In genomic region chr11:44707381-44708289, GRCm38 (mm10) we compare ENCODE assay signal across 9 mouse cellular contexts.
DNase-seq lines count a peak whose midpoint lies in the region; ATAC-seq and TF ChIP-seq lines count a peak whose summit lies in the region.
"Had no signal": no experiment of that assay in that cellular context is flagged by ENCODE, and none has a peak within 500 bp of the region (broad histone marks: within the 10 kb centered on the region; RNA-seq: fewer than 3 reads in every experiment).

No protein-coding gene starts in this region.

- no peak overlapping the region; the same call in 1 of the 2 replicates for H3K27ac ChIP-seq in lung, embryonic 14.5 days (ENCODE audit: low read depth)
- H3K27ac ChIP-seq in hindbrain, embryonic 14.5 days: peak overlapping the region; percentile 38; the same call in 1 of the 2 replicates
- H3K27ac ChIP-seq in neural tube, embryonic 14.5 days (ENCODE audit: low read depth, low read length): 0 out of 2 replicates have a peak overlapping the region, but pooled peaks have one; percentile 5

- TF ChIP-seq CTCF in lung, embryonic 14.5 days (IDR thresholded peaks at IDR 0.05; ENCODE audit: low read depth): no peak

- no peak for ATAC-seq in lung, embryonic 14.5 days (ENCODE audit: insufficient read depth)
- no peak for ATAC-seq in hindbrain, embryonic 14.5 days (ENCODE audit: low FRiP score)
- no peak for ATAC-seq in neural tube, embryonic 14.5 days (ENCODE audit: low read depth)
- ATAC-seq in erythroid progenitor cell, adult 5-6 weeks (replicated peaks; ENCODE audit: low FRiP score, poor library complexity, severe bottlenecking): no peak
- ATAC-seq: activated CD4-positive, CD25-positive, alpha-beta regulatory T cell, adult 4 months; liver, postnatal 0 days had no signal

- peak overlapping the region; percentile 19; the same call in 1 of the 2 replicates for H3K4me2 ChIP-seq in lung, embryonic 14.5 days
- peak overlapping the region; percentile 19; the same call in 1 of the 2 replicates for H3K4me2 ChIP-seq in hindbrain, embryonic 14.5 days (replicated peaks)
- no peak overlapping the region; the same call in 1 of the 2 replicates for H3K4me2 ChIP-seq in neural tube, embryonic 14.5 days (ENCODE audit: low read depth, low read length)

- H3K4me1 ChIP-seq in lung, embryonic 14.5 days (ENCODE audit: insufficient read depth): peaks cover 9% of the 10 kb centered on the region; the same call in 1 of the 2 replicates
- H3K4me1 ChIP-seq in hindbrain, embryonic 14.5 days (replicated peaks; ENCODE audit: control insufficient read depth, insufficient read depth, low read length): peaks cover 11% of the 10 kb centered on the region
- peaks cover 6% of the 10 kb centered on the region for H3K4me1 ChIP-seq in neural tube, embryonic 14.5 days (ENCODE audit: control insufficient read depth, insufficient read depth, low read length)

- WGBS in lung, embryonic 14.5 days: 12% methylated on average over 13 of the region's 13 CpGs
- WGBS in hindbrain, embryonic 14.5 days: 11% methylated on average over 13 of the region's 13 CpGs
- 16% methylated on average over 13 of the region's 13 CpGs for WGBS in neural tube, embryonic 14.5 days

- no peak overlapping the region for H3K4me3 ChIP-seq in lung, embryonic 14.5 days (ENCODE audit: low read depth, low read length)
- no peak overlapping the region for H3K4me3 ChIP-seq in hindbrain, embryonic 14.5 days (replicated peaks; ENCODE audit: low read length)
- H3K4me3 ChIP-seq in neural tube, embryonic 14.5 days (ENCODE audit: low read depth, low read length): no peak overlapping the region

- no peaks in the 10 kb centered on the region for H3K36me3 ChIP-seq in lung, embryonic 14.5 days (ENCODE audit: insufficient read depth)
- no peaks in the 10 kb centered on the region for H3K36me3 ChIP-seq in hindbrain, embryonic 14.5 days (replicated peaks; ENCODE audit: control insufficient read depth, insufficient read depth)
- H3K36me3 ChIP-seq in neural tube, embryonic 14.5 days (ENCODE audit: control insufficient read depth, insufficient read depth, low read length): no peaks in the 10 kb centered on the region

- no peaks in the 10 kb centered on the region for H3K27me3 ChIP-seq in lung, embryonic 14.5 days (ENCODE audit: insufficient read depth, low read length)
- no peaks in the 10 kb centered on the region for H3K27me3 ChIP-seq in hindbrain, embryonic 14.5 days (ENCODE audit: control insufficient read depth, insufficient read depth, low read length)
- H3K27me3 ChIP-seq in neural tube, embryonic 14.5 days (ENCODE audit: control insufficient read depth, insufficient read depth, low read length): no peaks in the 10 kb centered on the region

- no peaks in the 10 kb centered on the region for H3K9me3 ChIP-seq in lung, embryonic 14.5 days (ENCODE audit: low read depth, low read length)
- no peaks in the 10 kb centered on the region for H3K9me3 ChIP-seq in hindbrain, embryonic 14.5 days (ENCODE audit: control insufficient read depth, low read length)
- no peaks in the 10 kb centered on the region for H3K9me3 ChIP-seq in neural tube, embryonic 14.5 days (ENCODE audit: control insufficient read depth, low read length)

- H3K9ac ChIP-seq in lung, embryonic 14.5 days: no peak overlapping the region
- H3K9ac ChIP-seq in hindbrain, embryonic 14.5 days: no peak overlapping the region
- H3K9ac ChIP-seq in neural tube, embryonic 14.5 days (replicated peaks; ENCODE audit: low read depth, low read length): no peak overlapping the region
- H3K9ac ChIP-seq: liver, postnatal 0 days had no signal

- DNase-seq in lung, embryonic 14.5 days: peak; percentile 43
- DNase-seq in lung, postnatal 4 days: no peak
- DNase-seq in embryo, embryonic 11 days: peak; percentile 70
- DNase-seq in hindbrain, embryonic 14.5 days (ENCODE audit: low spot score): no peak
- DNase-seq in layer of hippocampus, postnatal 25 days (ENCODE audit: extremely low spot score in 1 of 2, low spot score in 1 of 2): no peak
- DNase-seq: liver, postnatal 0 days had no signal

Comparison
In these comparisons a context has a peak if more than half of its experiments do, and no peak if none do; other contexts are left out.
1. DNase-seq: peak in lung, embryonic 14.5 days (single experiment) and embryo, embryonic 11 days (single experiment); none in lung, postnatal 4 days (0 of 2), hindbrain, embryonic 14.5 days (single experiment) and layer of hippocampus, postnatal 25 days (0 of 2).